Mouse (Mus musculus) brain, embryonic 14.5 days (tissue): ENCODE measurements around the gene Fgf8.

ENCODE experiments used
- CTCF ChIP-seq: fragments of 200-500 bp; IDR thresholded peaks from 2 replicates; pipeline ENCODE4 v1.5.1; 2012; ENCODE audit warnings: inconsistent platforms, mild to moderate bottlenecking, moderate library complexity, borderline replicate concordance; ENCODE audit not compliant: insufficient read depth, insufficient read length; ENCODE audit errors: extremely low read depth
- POLR2A ChIP-seq: fragments of 200-500 bp; IDR thresholded peaks from 2 replicates; pipeline ENCODE4 v1.6.1; 2012; ENCODE audit warnings: mild to moderate bottlenecking, inconsistent platforms, borderline replicate concordance; ENCODE audit not compliant: poor library complexity, insufficient read depth, insufficient read length, severe bottlenecking; ENCODE audit errors: extremely low read depth

DNA sequence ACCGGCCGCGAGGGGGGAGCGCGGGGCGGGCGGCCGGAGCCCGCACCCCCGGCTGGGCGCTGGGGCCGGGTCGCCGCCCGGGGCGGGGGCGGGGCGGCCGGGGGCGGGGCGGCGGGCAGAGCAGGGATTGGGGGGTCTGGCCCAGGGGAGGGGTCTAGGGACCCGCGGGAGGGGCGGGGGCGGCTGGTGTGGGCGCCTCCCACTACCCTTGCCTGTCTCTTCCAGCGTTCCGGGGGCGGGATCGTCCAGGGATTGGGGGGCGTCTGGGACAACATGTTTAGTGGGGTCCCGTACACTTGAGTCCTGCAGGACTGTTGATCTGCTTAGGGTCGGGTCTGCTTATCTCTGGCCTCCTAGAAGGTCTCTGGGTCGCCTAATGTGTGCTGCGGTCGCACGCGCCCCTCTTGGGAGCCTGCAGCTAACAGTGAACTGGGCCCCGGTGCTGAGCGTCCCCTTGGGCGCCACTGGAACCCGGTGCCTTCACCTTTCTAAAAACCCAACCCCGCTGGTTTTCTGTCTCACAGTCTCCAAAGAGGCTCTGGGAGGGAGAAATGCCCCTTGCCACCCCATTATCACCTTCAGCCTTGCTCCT, 365 bp upstream of the Fgf8 start:
- TF ChIP-seq POLR2A (no peak), CTCF (no peak)
